Mouse (Mus musculus) E14TG2a.4 (cell line): ENCODE measurements around the gene Mylk.

Experiments used
- H3K27me3 ChIP-seq: 2 replicates; pipeline ENCODE4 v1.6.1; 2014; ENCODE audit warnings: low read length, control low read depth; ENCODE audit not compliant: insufficient read depth
- H3K36me3 ChIP-seq: 2 replicates; pipeline ENCODE4 v1.6.1; 2014; ENCODE audit warnings: low read length, control low read depth; ENCODE audit not compliant: insufficient read depth
- H3K4me1 ChIP-seq: replicated peaks from 2 replicates; pipeline ENCODE4 v1.6.1; 2014; ENCODE audit warnings: low read depth, low read length, control low read depth
- H3K4me3 ChIP-seq: replicated peaks from 2 replicates; pipeline ENCODE4 v1.5.1; 2014; ENCODE audit warnings: mild to moderate bottlenecking, low read length
- H3K9me3 ChIP-seq: 2 replicates; pipeline ENCODE4 v1.6.1; 2014; ENCODE audit warnings: low read length, control low read depth
- CTCF ChIP-seq: conservative IDR thresholded peaks from 2 replicates; pipeline ENCODE4 v1.5.1; 2014; ENCODE audit warnings: low read length
- NANOG ChIP-seq: IDR thresholded peaks from 2 replicates; pipeline ENCODE4 v1.6.1; 2014; ENCODE audit warnings: borderline replicate concordance, low read length, mixed read lengths
- POU5F1 ChIP-seq: IDR thresholded peaks from 2 replicates; pipeline ENCODE4 v1.6.1; 2014; ENCODE audit warnings: low read length, borderline replicate concordance

Gene Mylk

DNA sequence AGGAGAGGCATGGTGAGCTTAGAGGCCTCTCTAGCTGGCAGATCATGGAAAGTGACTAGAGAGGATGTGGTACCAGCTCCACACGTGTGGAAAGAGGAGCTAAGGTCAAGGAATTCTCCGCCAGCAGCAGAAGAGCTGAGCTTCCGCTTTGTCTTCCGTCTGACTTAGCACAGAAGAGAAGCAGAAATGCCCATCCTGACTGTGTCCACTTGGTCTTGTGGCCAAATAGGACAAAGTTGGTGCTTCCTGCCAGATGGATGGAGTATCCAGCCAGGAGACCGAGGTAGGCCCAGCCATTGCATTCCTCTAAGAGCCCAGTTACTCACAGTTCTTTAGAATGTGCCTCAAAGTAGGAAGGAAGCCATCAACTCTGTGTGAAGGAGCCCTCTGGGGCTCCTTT lies 38.5 kb downstream of the Mylk start:
- no peaks in the 10 kb centered on the region for H3K27me3 ChIP-seq
- H3K4me3 ChIP-seq = no peak overlapping the region
- no peaks in the 10 kb centered on the region for H3K9me3 ChIP-seq
- TF ChIP-seq POU5F1 = no peak
- TF ChIP-seq CTCF = no peak
- TF ChIP-seq NANOG = no peak
- no peaks in the 10 kb centered on the region for H3K36me3 ChIP-seq
- H3K4me1 ChIP-seq = no peaks in the 10 kb centered on the region

DNA sequence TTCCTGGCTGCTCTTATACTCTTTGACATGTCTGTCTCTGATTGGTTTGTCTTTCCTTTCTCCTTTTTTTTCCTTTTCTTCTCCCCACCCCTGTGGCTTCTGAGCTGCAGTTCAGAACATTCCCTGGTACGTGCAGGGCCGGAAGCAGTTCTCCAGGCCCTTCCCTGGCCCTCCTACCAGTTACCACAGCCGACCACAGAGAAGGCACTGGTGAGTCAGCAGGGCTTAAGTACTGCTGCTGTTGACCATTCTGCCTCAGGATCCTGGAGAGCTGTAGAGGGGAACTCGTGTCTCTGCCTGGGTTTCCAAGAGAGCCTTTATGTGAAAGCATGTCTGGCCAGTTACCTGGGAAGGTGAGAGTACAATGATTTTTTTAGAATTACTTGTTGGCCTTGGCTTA lies 39.7 kb downstream of the Mylk start:
- Histone ChIP-seq H3K36me3 (no peaks in the 10 kb centered on the region), H3K4me1 (no peaks in the 10 kb centered on the region), H3K27me3 (no peaks in the 10 kb centered on the region), H3K4me3 (no peak overlapping the region), H3K9me3 (no peaks in the 10 kb centered on the region)
- no peak for TF ChIP-seq NANOG
- no peak for TF ChIP-seq CTCF
- no peak for TF ChIP-seq POU5F1

DNA sequence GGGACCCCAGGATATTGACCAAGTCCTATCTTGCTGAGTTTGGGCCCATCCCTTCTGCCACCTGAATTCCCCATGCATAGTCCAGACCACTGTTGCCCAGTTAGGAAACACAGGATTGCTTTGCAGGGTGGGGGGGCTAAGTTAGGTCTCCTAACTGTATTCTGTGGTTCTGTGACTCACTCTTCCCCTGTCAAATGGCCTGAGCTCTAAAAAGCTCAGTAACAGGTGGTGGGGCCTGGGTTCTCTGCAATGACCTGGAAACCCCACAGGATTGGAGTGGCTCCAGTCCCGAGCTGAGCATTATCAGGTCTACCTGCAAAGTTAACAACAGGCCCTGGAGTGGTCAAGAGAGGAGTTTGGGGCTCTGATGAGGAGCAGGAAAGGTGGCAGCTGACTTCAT lies 47.5 kb downstream of the Mylk start:
- H3K4me3 ChIP-seq = no peak overlapping the region
- no peaks in the 10 kb centered on the region for H3K9me3 ChIP-seq
- H3K4me1 ChIP-seq = no peaks in the 10 kb centered on the region
- H3K36me3 ChIP-seq = no peaks in the 10 kb centered on the region
- no peaks in the 10 kb centered on the region for H3K27me3 ChIP-seq
- TF ChIP-seq POU5F1 (no peak), NANOG (no peak), CTCF (no peak)

DNA sequence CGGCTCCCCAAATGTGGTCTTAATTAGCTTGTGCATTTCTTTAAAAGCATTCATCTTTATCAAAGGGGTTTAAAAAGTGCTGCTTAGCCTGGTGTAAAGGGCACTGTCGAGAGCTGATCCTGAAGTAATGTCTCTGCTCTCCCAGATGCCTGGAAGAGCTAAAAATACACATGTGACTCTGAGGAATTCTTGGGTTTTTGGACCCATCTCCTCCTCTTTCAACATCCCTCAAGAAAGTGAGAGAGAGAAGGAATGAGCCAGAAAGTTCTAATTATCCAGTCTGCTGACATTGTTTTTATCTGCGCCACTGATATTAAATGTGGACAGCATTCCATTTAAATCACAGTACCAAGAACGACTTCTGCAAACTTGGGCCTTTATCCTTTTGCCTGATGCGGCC lies 48.0 kb downstream of the Mylk start:
- Histone ChIP-seq H3K4me3 (no peak overlapping the region), H3K9me3 (no peaks in the 10 kb centered on the region), H3K36me3 (no peaks in the 10 kb centered on the region), H3K4me1 (no peaks in the 10 kb centered on the region), H3K27me3 (no peaks in the 10 kb centered on the region)
- TF ChIP-seq NANOG (no peak), POU5F1 (no peak), CTCF (no peak)

DNA sequence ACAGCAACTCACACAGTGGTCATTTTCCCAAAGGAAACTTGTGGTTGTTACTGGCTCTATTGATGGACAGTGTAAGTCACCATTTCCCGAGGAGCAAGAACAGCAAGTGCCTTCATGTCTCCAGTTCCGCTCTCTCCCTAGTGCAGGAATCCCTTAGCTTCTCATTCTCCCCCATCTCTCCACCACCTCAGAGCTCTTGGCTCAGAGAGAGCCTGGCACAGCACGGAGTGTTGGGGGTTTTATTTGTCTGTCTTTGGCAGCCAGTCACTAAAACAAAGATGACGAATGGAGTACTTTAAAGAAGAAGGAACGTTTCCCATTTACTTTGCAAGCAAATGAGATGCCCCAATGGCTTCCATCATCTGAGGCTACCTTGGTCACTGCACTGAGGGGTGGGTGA lies 56.2 kb downstream of the Mylk start:
- no peaks in the 10 kb centered on the region for H3K9me3 ChIP-seq
- TF ChIP-seq NANOG = no peak
- no peak for TF ChIP-seq POU5F1
- TF ChIP-seq CTCF = no peak
- H3K27me3 ChIP-seq = no peaks in the 10 kb centered on the region
- no peaks in the 10 kb centered on the region for H3K36me3 ChIP-seq
- no peak overlapping the region for H3K4me3 ChIP-seq
- H3K4me1 ChIP-seq = no peaks in the 10 kb centered on the region

DNA sequence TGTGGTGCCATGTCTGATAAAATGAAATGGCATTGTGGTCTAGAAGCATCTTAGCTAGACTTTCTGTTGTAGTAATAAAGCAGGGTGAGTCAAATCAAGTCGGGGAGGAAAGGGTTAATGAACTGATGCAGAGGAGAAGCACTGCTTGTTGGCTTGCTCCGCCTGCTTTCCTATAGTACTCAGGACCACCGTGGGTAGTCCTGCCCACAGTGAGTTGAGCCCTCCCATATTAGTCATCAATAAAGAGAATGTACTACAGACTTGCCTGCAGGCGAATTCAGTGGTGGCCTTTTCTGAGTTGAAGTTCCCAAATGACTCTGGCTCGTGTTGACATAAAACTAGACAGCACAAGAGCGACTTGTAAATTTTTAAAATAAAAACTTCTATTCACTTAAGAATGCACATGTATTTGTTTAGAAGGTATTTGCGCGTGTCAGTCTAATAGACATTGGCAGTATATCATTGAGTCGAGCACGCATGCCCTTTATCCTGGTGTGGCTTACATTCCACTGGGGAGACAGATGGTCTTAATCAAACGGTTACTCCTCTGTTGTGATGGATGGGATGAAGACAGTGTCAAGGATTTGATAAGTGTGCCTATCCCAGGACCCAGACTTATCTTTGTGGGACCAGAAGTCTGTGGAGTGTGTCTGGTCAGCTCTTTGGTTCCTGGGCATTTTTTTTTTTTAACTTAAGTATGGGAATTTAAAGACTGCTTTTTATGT lies 59.4 kb downstream of the Mylk start:
- H3K36me3 ChIP-seq = no peaks in the 10 kb centered on the region
- H3K4me3 ChIP-seq = no peak overlapping the region
- no peaks in the 10 kb centered on the region for H3K9me3 ChIP-seq
- TF ChIP-seq CTCF = no peak
- no peak for TF ChIP-seq POU5F1
- no peak for TF ChIP-seq NANOG
- peaks cover 6% of the 10 kb centered on the region; the same call in 1 of the 2 replicates for H3K4me1 ChIP-seq
- H3K27me3 ChIP-seq = 0 out of 2 replicates have a peak, but pooled peaks cover 8% of the 10 kb centered on the region

DNA sequence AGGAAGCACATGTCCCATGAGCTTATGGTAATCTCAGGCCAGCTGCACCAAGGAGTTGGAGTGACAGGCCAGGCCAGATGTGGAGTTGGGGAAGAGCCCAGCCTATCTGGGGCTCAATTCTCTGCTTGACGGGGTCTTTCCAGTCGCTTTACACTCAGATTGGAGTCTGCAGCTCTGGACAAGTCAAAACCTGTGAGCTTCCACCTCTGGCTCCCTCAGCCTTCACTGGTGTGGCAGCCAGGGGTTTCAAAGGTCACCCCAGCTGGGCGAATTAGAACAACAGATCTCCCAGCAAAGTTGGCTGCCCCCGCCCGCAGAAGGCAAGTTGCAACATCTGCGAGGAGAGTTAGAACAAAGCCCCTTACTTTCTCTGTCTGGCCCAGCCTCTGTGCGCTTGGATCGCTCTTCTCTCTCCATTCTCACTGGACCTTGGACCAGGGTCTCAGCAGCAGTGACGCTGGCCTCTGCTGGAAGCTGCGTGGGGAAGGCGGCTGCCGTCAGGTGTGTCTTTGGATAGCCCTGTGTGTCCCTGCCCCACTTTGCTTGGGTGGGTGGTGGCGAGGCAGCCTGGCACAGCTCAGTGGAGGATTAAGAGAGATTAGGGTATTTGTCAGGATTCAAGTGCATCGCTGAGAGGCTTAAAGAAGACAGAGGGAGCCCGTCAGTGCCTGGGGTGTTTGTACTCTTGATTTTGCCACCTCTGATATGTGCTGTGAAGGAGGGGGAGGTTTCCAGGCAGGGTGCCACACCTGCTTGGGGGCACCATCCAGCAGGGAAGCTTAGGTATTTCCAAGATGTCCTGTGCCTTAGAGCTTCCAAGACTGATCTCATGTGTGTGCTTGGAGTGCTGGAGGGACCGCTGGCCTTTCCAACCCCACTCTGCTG lies 62.1 kb downstream of the Mylk start:
- Histone ChIP-seq H3K4me1 (peaks cover 6% of the 10 kb centered on the region; the same call in 1 of the 2 replicates), H3K9me3 (no peaks in the 10 kb centered on the region), H3K27me3 (0 out of 2 replicates have a peak, but pooled peaks cover 8% of the 10 kb centered on the region), H3K36me3 (no peaks in the 10 kb centered on the region), H3K4me3 (peak overlapping the region; percentile 48)
- TF ChIP-seq CTCF (no peak), POU5F1 (no peak), NANOG (no peak)

DNA sequence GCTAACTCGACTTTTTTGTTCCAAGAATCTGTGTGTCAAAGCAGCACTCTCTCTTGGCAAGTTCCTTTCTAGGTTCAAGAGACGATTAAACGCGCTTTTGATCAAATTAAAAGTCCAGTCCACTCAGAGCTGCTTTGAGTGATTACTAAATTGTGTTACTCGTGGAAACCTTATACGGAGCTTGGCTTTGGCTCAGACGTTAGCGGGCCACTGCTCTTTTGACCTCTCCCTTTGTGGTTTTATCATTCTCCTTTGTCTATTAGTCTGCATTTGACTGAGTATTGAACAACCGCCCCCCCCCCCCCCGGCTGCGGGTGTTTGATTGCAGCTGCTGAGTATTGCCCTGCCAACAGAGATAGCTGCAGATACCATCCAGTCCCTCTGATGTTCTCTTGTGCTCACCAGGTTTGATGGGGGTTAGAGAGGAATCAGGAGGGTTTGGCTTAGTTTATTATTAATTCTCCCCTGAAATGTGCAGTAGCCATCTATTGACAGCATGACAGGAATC lies 62.8 kb downstream of the Mylk start:
- Histone ChIP-seq H3K9me3 (no peaks in the 10 kb centered on the region), H3K27me3 (0 out of 2 replicates have a peak, but pooled peaks cover 8% of the 10 kb centered on the region), H3K4me1 (peaks cover 6% of the 10 kb centered on the region; the same call in 1 of the 2 replicates), H3K36me3 (no peaks in the 10 kb centered on the region), H3K4me3 (peak overlapping the region; percentile 48; the same call in 1 of the 2 replicates)
- TF ChIP-seq NANOG (no peak), CTCF (no peak), POU5F1 (no peak)
